Mouse (Mus musculus) liver, embryonic 16.5 days (tissue): Measurements from ENCODE around the gene Olfr700. TPM values are rescaled to one million over a fixed set of nuclear protein-coding genes. Genes with fewer than 3 reads are reported as not detected.

Experiments used
- ATAC-seq: fragments of 200-750 bp; cut with Nextera tagmentation; 2 replicates; pipeline ENCODE4 v1.8.0; 2017; ENCODE audit warnings: low read depth, mild to moderate bottlenecking, moderate number of reproducible peaks, moderate library complexity
- H3K27ac ChIP-seq: fragments of 300-500 bp; sonication (generic); 2 replicates; pipeline ENCODE4 v1.5.1; 2014; ENCODE audit warnings: mild to moderate bottlenecking, low read length
- H3K27me3 ChIP-seq: fragments of 300-500 bp; sonication (generic); 2 replicates; pipeline ENCODE4 v1.6.1; 2014; ENCODE audit warnings: low read depth, low read length, mixed read lengths; ENCODE audit not compliant: control insufficient read depth, insufficient read depth
- H3K36me3 ChIP-seq: fragments of 300-500 bp; sonication (generic); 2 replicates; pipeline ENCODE4 v1.6.1; 2014; ENCODE audit warnings: mild to moderate bottlenecking; ENCODE audit not compliant: control insufficient read depth, insufficient read depth
- H3K4me1 ChIP-seq: fragments of 300-500 bp; sonication (generic); 2 replicates; pipeline ENCODE4 v1.6.1; 2014; ENCODE audit warnings: low read depth, low read length, mixed read lengths; ENCODE audit not compliant: control insufficient read depth
- H3K4me2 ChIP-seq: fragments of 300-500 bp; sonication (generic); 2 replicates; pipeline ENCODE4 v1.6.1; 2014; ENCODE audit warnings: low read depth, low read length, mixed read lengths
- H3K4me3 ChIP-seq: fragments of 300-500 bp; sonication (generic); 2 replicates; pipeline ENCODE4 v1.5.1; 2014; ENCODE audit warnings: low read depth, mild to moderate bottlenecking, low read length
- H3K9ac ChIP-seq: fragments of 300-500 bp; sonication (generic); 2 replicates; pipeline ENCODE4 v1.6.1; 2014; ENCODE audit warnings: low read depth, low read length
- H3K9me3 ChIP-seq: fragments of 300-500 bp; sonication (generic); replicated peaks from 2 replicates; pipeline ENCODE4 v1.6.1; 2016; ENCODE audit warnings: low read length; ENCODE audit not compliant: control insufficient read depth
- WGBS: fragments of 180-500 bp; shearing (Covaris S2); extraction: QIAGEN DNeasy Blood & Tissue Kit; methylation state at CpG from one replicate; pipeline ENCODE4 v1.1.7; 2014; ENCODE audit not compliant: insufficient replicate concordance; 5-methylcytosine and 5-hydroxymethylcytosine counted together
- polyA plus RNA-seq: library from polyadenylated mRNA; unstranded; fragments of >200 nt; fragmentation: Nextera tagmentation; extraction: Ambion mirVana; gene quantifications from 2 replicates; pipeline ENCODE4 v1.2.1, GENCODE M21; 2015

Olfr700 gene
- polyA plus RNA-seq, 1 experiment from 2014 or later: not detected

DNA sequence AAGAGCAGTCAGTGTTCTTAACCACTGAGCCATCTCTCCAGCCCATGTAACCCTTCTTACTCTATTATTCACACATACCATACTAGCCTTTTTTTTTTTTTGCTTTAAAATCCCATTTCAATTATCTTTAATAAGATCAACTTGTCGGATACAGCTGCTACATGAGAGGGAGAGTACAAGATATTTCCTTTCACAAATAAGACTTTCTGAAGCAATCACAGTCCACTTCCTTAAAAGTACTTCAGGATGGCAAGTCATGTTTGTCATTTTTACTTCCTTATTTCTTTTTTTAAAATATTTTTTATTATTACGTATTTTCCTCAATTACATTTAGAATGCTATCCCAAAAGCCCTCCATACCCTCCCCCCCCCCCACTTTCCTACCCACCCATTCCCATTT is 49.8 kb downstream of the Olfr700 start:
- Histone ChIP-seq H3K27me3 (no peaks in the 10 kb centered on the region), H3K4me3 (no peak overlapping the region), H3K27ac (no peak overlapping the region), H3K4me2 (no peak overlapping the region), H3K4me1 (no peaks in the 10 kb centered on the region), H3K36me3 (no peaks in the 10 kb centered on the region), H3K9ac (no peak overlapping the region), H3K9me3 (no peaks in the 10 kb centered on the region)
- 54% methylated on average over 2 of the region's 2 CpGs for WGBS
- ATAC-seq: no peak

Other genes starting within 250 kb of the Olfr700 start
- not detected in 2 replicates for gene Olfr693, start 128.2 kb downstream of the Olfr700 start, polyA plus RNA-seq
- not detected in 2 replicates for gene Olfr694, start 117.0 kb downstream of the Olfr700 start, polyA plus RNA-seq
- gene Olfr695, start 92.4 kb downstream of the Olfr700 start, polyA plus RNA-seq: not detected in 2 replicates
- not detected in 2 replicates for gene Olfr697, start 66.4 kb downstream of the Olfr700 start, polyA plus RNA-seq
- not detected in 2 replicates for gene Olfr698, start 53.4 kb downstream of the Olfr700 start, polyA plus RNA-seq
- not detected in 2 replicates for gene Olfr699, start 15.6 kb downstream of the Olfr700 start, polyA plus RNA-seq
- not detected in 2 replicates for gene Olfr701, start 5.3 kb upstream of the Olfr700 start, polyA plus RNA-seq
- not detected in 2 replicates for gene Olfr702, start 25.1 kb upstream of the Olfr700 start, polyA plus RNA-seq
- gene Olfr703, start 34.5 kb upstream of the Olfr700 start, polyA plus RNA-seq: not detected in 2 replicates
- gene Olfr704, start 54.4 kb upstream of the Olfr700 start, polyA plus RNA-seq: not detected in 2 replicates
- not detected in 2 replicates for gene Olfr705, start 68.1 kb upstream of the Olfr700 start, polyA plus RNA-seq
- gene Olfr706, start 79.3 kb upstream of the Olfr700 start, polyA plus RNA-seq: not detected in 2 replicates
- not detected in 2 replicates for gene Olfr707, start 92.4 kb upstream of the Olfr700 start, polyA plus RNA-seq
- not detected in 2 replicates for gene Olfr1532-ps1, start 99.2 kb upstream of the Olfr700 start, polyA plus RNA-seq
- not detected in 2 replicates for gene Olfr709-ps1, start 123.4 kb upstream of the Olfr700 start, polyA plus RNA-seq
- not detected in 2 replicates for gene Olfr710, start 139.5 kb upstream of the Olfr700 start, polyA plus RNA-seq
- gene Olfr6, start 155.1 kb upstream of the Olfr700 start, polyA plus RNA-seq: not detected in 2 replicates
- not detected in 2 replicates for gene Olfr711, start 166.6 kb upstream of the Olfr700 start, polyA plus RNA-seq
- gene Olfr2, start 197.2 kb upstream of the Olfr700 start, polyA plus RNA-seq: not detected in 2 replicates
- not detected in 2 replicates for gene Olfr713, start 222.3 kb upstream of the Olfr700 start, polyA plus RNA-seq